Mouse (Mus musculus) C2C12 (cell line): ENCODE measurements around the gene Thap12. TPM values are rescaled to one million over a fixed set of nuclear protein-coding genes. Genes with fewer than 3 reads are reported as not detected.

Experiments used
- H3K27me3 ChIP-seq: one replicate; pipeline ENCODE4 v1.6.1; 2011; ENCODE audit not compliant: control insufficient read depth, insufficient read depth, insufficient read length
- H3K36me3 ChIP-seq: one replicate; pipeline ENCODE4 v1.6.1; 2011; ENCODE audit not compliant: control insufficient read depth, insufficient read depth
- H3K4me3 ChIP-seq: one replicate; pipeline ENCODE4 v1.5.1; 2011; ENCODE audit warnings: mild to moderate bottlenecking, control low read depth; ENCODE audit not compliant: poor library complexity, insufficient read depth, severe bottlenecking
- H3K79me2 ChIP-seq: one replicate; pipeline ENCODE4 v1.6.1; 2011; ENCODE audit not compliant: control insufficient read depth, insufficient read depth
- H3K79me3 ChIP-seq: one replicate; pipeline ENCODE4 v1.6.1; 2011; ENCODE audit warnings: low read depth, control low read depth
- H3ac ChIP-seq: one replicate; pipeline ENCODE3; 2011; ENCODE audit warnings: low read depth; ENCODE audit not compliant: control insufficient read depth, insufficient read length
- CEBPB ChIP-seq: IDR thresholded peaks from one replicate; pipeline ENCODE4 v1.6.1; 2011; ENCODE audit warnings: low read depth, mild to moderate bottlenecking, control low read depth, moderate library complexity
- CTCF ChIP-seq: IDR thresholded peaks from one replicate; pipeline ENCODE4 v1.5.1; 2011; ENCODE audit not compliant: control insufficient read depth, insufficient read depth, insufficient read length
- FOSL1 ChIP-seq: IDR thresholded peaks from one replicate; pipeline ENCODE4 v1.8.0; 2011; ENCODE audit warnings: mild to moderate bottlenecking, low read length; ENCODE audit not compliant: poor library complexity, insufficient read depth, severe bottlenecking
- MAX ChIP-seq: IDR thresholded peaks from one replicate; pipeline ENCODE4 v1.6.1; 2011; ENCODE audit warnings: mild to moderate bottlenecking, control low read depth
- MYOD1 ChIP-seq: IDR thresholded peaks from one replicate; pipeline ENCODE4 v1.6.1; 2011; ENCODE audit warnings: low read depth; ENCODE audit not compliant: control insufficient read depth, insufficient read length
- MYOG ChIP-seq: IDR thresholded peaks from one replicate; pipeline ENCODE4 v1.6.1; 2011; ENCODE audit not compliant: control insufficient read depth, insufficient read length; ENCODE audit errors: extremely low read depth
- USF1 ChIP-seq: IDR thresholded peaks from one replicate; pipeline ENCODE4 v1.6.1; 2011; ENCODE audit warnings: low read depth, mild to moderate bottlenecking, control low read depth, moderate library complexity
- polyA plus RNA-seq: library from polyadenylated mRNA; unstranded; fragments of >200 nt; fragmentation: generic; extraction: Trizol; gene quantifications from one replicate; pipeline ENCODE4 v1.2.1, GENCODE M21; 2012; ENCODE audit warnings: missing spikeins

Thap12 gene
- polyA plus RNA-seq, 1 experiment: 22.3 TPM

DNA sequence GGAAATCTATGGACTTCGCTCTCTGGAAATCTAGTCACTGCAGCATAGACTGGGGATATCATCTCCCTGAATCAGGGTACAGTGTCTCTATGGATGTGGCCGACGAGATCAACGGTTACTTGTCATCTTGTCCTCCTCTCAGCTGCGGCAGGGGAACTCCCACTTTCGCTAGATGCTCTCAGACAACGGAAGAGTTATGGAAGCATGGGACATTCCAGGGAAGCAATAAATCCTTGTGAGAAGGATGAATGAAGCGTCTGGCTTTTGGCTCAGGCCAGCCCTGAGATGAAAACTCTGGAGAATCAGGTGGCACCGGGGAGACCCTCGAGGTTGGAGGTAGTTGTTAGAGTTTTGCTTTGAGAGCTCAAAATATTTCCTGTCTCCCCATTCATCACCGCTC lies 53.1 kb downstream of the Thap12 start:
- H3K36me3 ChIP-seq: no peaks in the 10 kb centered on the region
- no peak overlapping the region for H3ac ChIP-seq
- H3K4me3 ChIP-seq: no peak overlapping the region
- H3K27me3 ChIP-seq: peaks cover 18% of the 10 kb centered on the region
- no peaks in the 10 kb centered on the region for H3K79me2 ChIP-seq
- no peaks in the 10 kb centered on the region for H3K79me3 ChIP-seq
- TF ChIP-seq CTCF (no peak), MYOD1 (no peak), USF1 (no peak), CEBPB (no peak), MYOG (no peak), FOSL1 (no peak), MAX (no peak)

DNA sequence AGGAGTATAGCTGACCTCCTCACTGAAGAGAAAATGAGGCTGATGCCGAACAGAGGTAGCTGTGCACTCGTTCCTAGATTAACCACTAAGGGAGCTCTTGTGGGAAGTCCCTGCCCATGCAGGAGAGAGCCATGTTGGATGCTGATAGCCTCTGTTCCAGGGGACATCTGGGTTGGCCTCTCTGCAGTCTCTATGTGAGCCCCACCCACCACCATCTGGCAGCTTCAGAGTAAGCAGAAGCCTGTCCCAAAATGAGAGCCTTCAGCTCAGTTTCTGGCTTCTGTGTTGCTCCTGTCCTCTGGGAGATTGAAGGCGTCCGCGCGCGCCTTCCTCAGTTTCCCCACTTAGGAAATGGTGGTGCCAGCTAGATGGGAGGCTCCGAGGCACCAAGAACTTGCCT lies 53.7 kb downstream of the Thap12 start:
- TF ChIP-seq CTCF (no peak), MYOD1 (no peak), FOSL1 (no peak), MAX (no peak), MYOG (no peak), CEBPB (no peak), USF1 (no peak)
- no peaks in the 10 kb centered on the region for H3K79me2 ChIP-seq
- peaks cover 18% of the 10 kb centered on the region for H3K27me3 ChIP-seq
- no peak overlapping the region for H3K4me3 ChIP-seq
- no peak overlapping the region for H3ac ChIP-seq
- no peaks in the 10 kb centered on the region for H3K36me3 ChIP-seq
- no peaks in the 10 kb centered on the region for H3K79me3 ChIP-seq

- H3K36me3 ChIP-seq: no peaks in the 10 kb centered on the region
- H3K27me3 ChIP-seq: peaks cover 9% of the 10 kb centered on the region
- H3ac ChIP-seq: no peak overlapping the region
- no peaks in the 10 kb centered on the region for H3K79me3 ChIP-seq
- H3K79me2 ChIP-seq: no peaks in the 10 kb centered on the region
- TF ChIP-seq CEBPB (no peak), FOSL1 (no peak), MYOG (no peak), CTCF (no peak), USF1 (no peak), MAX (no peak), MYOD1 (no peak)
- H3K4me3 ChIP-seq: no peak overlapping the region
These were observed 57.2 kb downstream of the Thap12 start for GRCm38 (mm10) chr7:98760126-98760525.

DNA sequence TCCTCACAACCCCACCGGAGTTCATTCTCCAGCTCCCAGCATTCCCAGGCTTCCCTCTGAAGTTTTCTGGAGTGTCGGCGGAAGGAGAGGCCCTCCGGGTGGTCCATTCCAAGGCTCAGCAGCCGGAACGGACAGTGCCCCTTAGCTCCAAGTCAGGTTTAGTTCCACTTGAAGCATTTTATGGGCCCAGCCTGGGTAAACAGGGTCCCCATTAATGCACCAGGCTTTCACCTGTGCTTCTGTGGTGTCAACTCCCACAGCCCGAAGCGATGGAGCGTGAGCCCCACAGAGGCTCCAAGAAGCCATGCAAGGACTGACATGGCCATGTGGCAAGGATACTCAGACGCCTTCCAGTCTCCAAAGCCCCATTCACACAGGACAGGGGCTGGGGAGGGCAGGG lies 61.0 kb downstream of the Thap12 start:
- TF ChIP-seq MAX: no peak
- TF ChIP-seq MYOG: no peak
- no peak for TF ChIP-seq FOSL1
- TF ChIP-seq MYOD1: no peak
- TF ChIP-seq USF1: no peak
- no peaks in the 10 kb centered on the region for H3K79me3 ChIP-seq
- no peaks in the 10 kb centered on the region for H3K79me2 ChIP-seq
- H3K4me3 ChIP-seq: no peak overlapping the region
- no peaks in the 10 kb centered on the region for H3K36me3 ChIP-seq
- no peak overlapping the region for H3ac ChIP-seq
- H3K27me3 ChIP-seq: no peaks in the 10 kb centered on the region

- no peaks in the 10 kb centered on the region for H3K79me3 ChIP-seq
- TF ChIP-seq CTCF (no peak), USF1 (no peak), MYOD1 (no peak), MAX (no peak), CEBPB (no peak), FOSL1 (no peak), MYOG (no peak)
These were observed 64.4 kb downstream of the Thap12 start for GRCm38 (mm10) chr7:98767261-98767660.

More at GRCm38 (mm10) chr7:98767261-98767660, 64.4 kb downstream of the Thap12 start:
- Histone ChIP-seq H3K36me3 (no peaks in the 10 kb centered on the region), H3K4me3 (no peak overlapping the region), H3ac (no peak overlapping the region), H3K79me2 (no peaks in the 10 kb centered on the region), H3K27me3 (no peaks in the 10 kb centered on the region)

Other genes starting within 250 kb of the Thap12 start
- 0.01 TPM for gene Lrrc32, start 213.8 kb upstream of the Thap12 start, polyA plus RNA-seq
- 12.1 TPM for gene Emsy, start 46.3 kb upstream of the Thap12 start, polyA plus RNA-seq
- gene Wnt11, start 132.0 kb downstream of the Thap12 start, polyA plus RNA-seq: 0.44 TPM